ENCODE assay signal across 9 mouse cellular contexts in genomic region chr4:141928881-141929281, GRCm38 (mm10). TPM values are rescaled to one million over a fixed set of nuclear protein-coding genes. Genes with fewer than 3 reads are reported as not detected.
A peak's percentile ranks its signal among the peaks of the same experiment; 100 is the strongest.
DNase-seq lines count a peak whose midpoint lies in the region; ATAC-seq and TF ChIP-seq lines count a peak whose summit lies in the region.
"Had no signal": no experiment of that assay in that cellular context is flagged by ENCODE, and none has a peak within 500 bp of the region (broad histone marks: within the 10 kb centered on the region; RNA-seq: fewer than 3 reads in every experiment).

No protein-coding gene starts in this region.

- H3K4me2 ChIP-seq in kidney, embryonic 15.5 days: no peak overlapping the region
- H3K4me2 ChIP-seq in CH12.LX (ENCODE audit: insufficient read depth, low read depth, poor library complexity, severe bottlenecking): no peak overlapping the region
- H3K4me2 ChIP-seq: hindbrain, embryonic 15.5 days had no signal

- H3K79me2 ChIP-seq in CH12.LX (replicated peaks; ENCODE audit: control insufficient read depth, extremely low read depth, insufficient read depth, poor library complexity, severe bottlenecking): no peaks in the 10 kb centered on the region

- TF ChIP-seq RAD21 in CH12.LX (IDR thresholded peaks at IDR 0.05; ENCODE audit: low read depth, low read length): no peak

- H3K9me3 ChIP-seq in kidney, embryonic 15.5 days (replicated peaks): no peaks in the 10 kb centered on the region
- no peaks in the 10 kb centered on the region for H3K9me3 ChIP-seq in CH12.LX (replicated peaks; ENCODE audit: low read length)
- H3K9me3 ChIP-seq: hindbrain, embryonic 15.5 days had no signal

- H3K36me3 ChIP-seq in kidney, embryonic 15.5 days: no peaks in the 10 kb centered on the region
- H3K36me3 ChIP-seq in CH12.LX (replicated peaks in 1 of 2; ENCODE audit: control insufficient read depth in 1 of 2, insufficient read depth in 1 of 2, low read length in 1 of 2): peaks cover 0 to 69% of the 10 kb centered on the region in 2 experiments
- H3K36me3 ChIP-seq: hindbrain, embryonic 15.5 days had no signal

- no peak for TF ChIP-seq POLR2A in CH12.LX (IDR thresholded peaks at IDR 0.05; ENCODE audit: low read depth, low read length)

- peak; percentile 91 for DNase-seq in kidney, adult 18-20 months
- no peak for DNase-seq in CH12.LX (ENCODE audit: extremely low read depth)
- DNase-seq in adrenal gland, postnatal 36 days: peak; percentile 53 to 59
- peak; percentile 29 to 41 for DNase-seq in heart, postnatal 36 days
- peak; percentile 70 for DNase-seq in lung, postnatal 14 days
- no peak for DNase-seq in spleen, postnatal 14 days (ENCODE audit: low spot score in 2 of 2)

- peaks cover 25% of the 10 kb centered on the region for H3K4me1 ChIP-seq in kidney, embryonic 15.5 days
- peaks cover 3 to 12% of the 10 kb centered on the region in 2 experiments; a peak in 2 of 4 replicates for H3K4me1 ChIP-seq in CH12.LX (ENCODE audit: control insufficient read depth in 1 of 2, insufficient read depth in 2 of 2)

- ATAC-seq in kidney, embryonic 15.5 days (replicated peaks; ENCODE audit: low FRiP score): no peak; the same call in 1 of the 2 replicates
- no peak for ATAC-seq in CD4-positive, CD25-positive, alpha-beta regulatory T cell, adult 4 months

- TF ChIP-seq CTCF in CH12.LX (conservative IDR thresholded peaks at IDR 0.05 in 1 of 2, IDR thresholded peaks at IDR 0.05 in 1 of 2; ENCODE audit: low read depth in 2 of 2, low read length in 2 of 2): no peak

- dilution Hi-C loops in CH12.LX (cut with MboI; ENCODE audit: extremely low pct_ligation_motif_present, extremely low pct_unique_long_range_greater_than_20kb, low sequenced_read_pairs): no loop called here

- TF ChIP-seq EP300 in CH12.LX (IDR thresholded peaks at IDR 0.05; ENCODE audit: low read length): no peak

- H3K27me3 ChIP-seq in kidney, embryonic 15.5 days: no peaks in the 10 kb centered on the region
- no peaks in the 10 kb centered on the region for H3K27me3 ChIP-seq in CH12.LX (replicated peaks)
- H3K27me3 ChIP-seq: hindbrain, embryonic 15.5 days had no signal

- intact Hi-C loops in heart, postnatal 36 days (cut with DNase I): no loop called here

- no peak overlapping the region for H3K4me3 ChIP-seq in kidney, embryonic 15.5 days (replicated peaks)
- no peak overlapping the region for H3K4me3 ChIP-seq in CH12.LX (replicated peaks in 1 of 3; ENCODE audit: low read depth in 2 of 3, low read length in 2 of 3, poor library complexity in 1 of 3)
- H3K4me3 ChIP-seq: hindbrain, embryonic 15.5 days had no signal

- H3K27ac ChIP-seq in kidney, embryonic 15.5 days: no peak overlapping the region
- no peak overlapping the region for H3K27ac ChIP-seq in CH12.LX (ENCODE audit: insufficient read depth, low read depth)
- H3K27ac ChIP-seq: hindbrain, embryonic 15.5 days had no signal

- no peak overlapping the region for H3K9ac ChIP-seq in kidney, embryonic 15.5 days
- H3K9ac ChIP-seq in CH12.LX (ENCODE audit: insufficient read depth, low read depth): no peak overlapping the region
- H3K9ac ChIP-seq: hindbrain, embryonic 15.5 days had no signal

- in situ Hi-C loops in CH12.LX (cut with MboI; ENCODE audit: low pct_ligation_motif_present, low pct_unique_long_range_greater_than_20kb, low sequenced_read_pairs): no loop called here

- 57% methylated on average over 7 of the region's 7 CpGs for WGBS in kidney, embryonic 15.5 days

TF ChIP-seq in CH12.LX, 34 proteins besides CTCF, POLR2A, EP300 and RAD21:
- no peak for TF ChIP-seq BHLHE40 (IDR thresholded peaks at IDR 0.05; ENCODE audit: low read depth, low read length)
- TF ChIP-seq MYC (IDR thresholded peaks at IDR 0.05; ENCODE audit: low read depth, low read length): 0 out of 2 replicates have a peak, but pooled peaks have one; percentile 20

RNA-seq across cellular contexts. Expression of gene Efhd2, which starts 54.2 kb away (rescaled TPM):
- polyA plus RNA-seq in kidney, embryonic 15.5 days (2015; fragmentation: Nextera tagmentation; extraction: Ambion mirVana): 53.9 and 56.7 TPM in 2 replicates
- total RNA-seq in CH12.LX (2012; rRNA removed) (43.8 and 51.5 TPM in 2 replicates), CH12.LX (2014; rRNA removed) (34.7 and 44.1 TPM in 2 replicates)
- 132 and 143 TPM in 2 replicates for polyA plus RNA-seq in CH12.LX (2012; ENCODE audit: insufficient read length, low read depth)
- 10 to 100 TPM; 23.1 to 29.1 TPM for total RNA-seq in adrenal gland, postnatal 36 days (2021)
- 10 to 100 TPM; 20.4 to 21.3 TPM for total RNA-seq in heart, postnatal 36 days (2021)
- polyA plus RNA-seq in CD4-positive, CD25-positive, alpha-beta regulatory T cell, adult 4 months (2017; shearing (Covaris generic)): 10 to 100 TPM; 19.8 to 27.0 TPM

Comparison
In these comparisons a context has a peak if more than half of its experiments do, and no peak if none do; other contexts are left out.
1. DNase-seq: peak in kidney, adult 18-20 months (single experiment), adrenal gland, postnatal 36 days (2 of 2), heart, postnatal 36 days (2 of 2) and lung, postnatal 14 days (single experiment); none in CH12.LX (single experiment) and spleen, postnatal 14 days (0 of 2).